Mouse (Mus musculus) heart, embryonic 12.5 days (tissue): ENCODE measurements around the gene Prss29. TPM values are rescaled to one million over a fixed set of nuclear protein-coding genes. Genes with fewer than 3 reads are reported as not detected.

ENCODE experiments used
- ATAC-seq: fragments of 200-750 bp; cut with Nextera tagmentation; 2 replicates; pipeline ENCODE4 v1.8.0; 2017; ENCODE audit warnings: moderate TSS enrichment, moderate library complexity; ENCODE audit not compliant: insufficient number of reproducible peaks, low FRiP score
- H3K27ac ChIP-seq: fragments of 300-500 bp; sonication (generic); 2 replicates; pipeline ENCODE4 v1.5.1; 2016; ENCODE audit warnings: mild to moderate bottlenecking, moderate library complexity; ENCODE audit not compliant: poor library complexity, severe bottlenecking
- H3K27me3 ChIP-seq: fragments of 300-500 bp; sonication (generic); replicated peaks from 2 replicates; pipeline ENCODE4 v1.6.1; 2016; ENCODE audit warnings: mild to moderate bottlenecking, moderate library complexity
- H3K36me3 ChIP-seq: fragments of 300-500 bp; sonication (generic); 2 replicates; pipeline ENCODE4 v1.6.1; 2016; ENCODE audit warnings: mild to moderate bottlenecking, moderate library complexity
- H3K4me1 ChIP-seq: fragments of 300-500 bp; sonication (generic); replicated peaks from 2 replicates; pipeline ENCODE4 v1.6.1; 2016; ENCODE audit warnings: mild to moderate bottlenecking
- H3K4me2 ChIP-seq: fragments of 300-500 bp; sonication (generic); 2 replicates; pipeline ENCODE4 v1.6.1; 2016; ENCODE audit warnings: mild to moderate bottlenecking, moderate library complexity
- H3K4me3 ChIP-seq: fragments of 300-500 bp; sonication (generic); 2 replicates; pipeline ENCODE4 v1.5.1; 2016; ENCODE audit warnings: mild to moderate bottlenecking
- H3K9ac ChIP-seq: fragments of 300-500 bp; sonication (generic); 2 replicates; pipeline ENCODE4 v1.6.1; 2016; ENCODE audit warnings: mild to moderate bottlenecking, moderate library complexity
- H3K9me3 ChIP-seq: fragments of 300-500 bp; sonication (generic); replicated peaks from 2 replicates; pipeline ENCODE4 v1.6.1; 2016; ENCODE audit warnings: mild to moderate bottlenecking, moderate library complexity
- WGBS: fragments of 180-500 bp; shearing (Covaris S2); methylation state at CpG from one replicate; pipeline ENCODE4 v1.1.7; 2016; 5-methylcytosine and 5-hydroxymethylcytosine counted together
- polyA plus RNA-seq: library from polyadenylated mRNA; unstranded; fragments of >200 nt; fragmentation: Nextera tagmentation; extraction: Ambion mirVana; gene quantifications from 2 replicates; pipeline ENCODE4 v1.2.1, GENCODE M21; 2016

Gene Prss29
- polyA plus RNA-seq, 1 experiment from 2014 or later = not detected

DNA sequence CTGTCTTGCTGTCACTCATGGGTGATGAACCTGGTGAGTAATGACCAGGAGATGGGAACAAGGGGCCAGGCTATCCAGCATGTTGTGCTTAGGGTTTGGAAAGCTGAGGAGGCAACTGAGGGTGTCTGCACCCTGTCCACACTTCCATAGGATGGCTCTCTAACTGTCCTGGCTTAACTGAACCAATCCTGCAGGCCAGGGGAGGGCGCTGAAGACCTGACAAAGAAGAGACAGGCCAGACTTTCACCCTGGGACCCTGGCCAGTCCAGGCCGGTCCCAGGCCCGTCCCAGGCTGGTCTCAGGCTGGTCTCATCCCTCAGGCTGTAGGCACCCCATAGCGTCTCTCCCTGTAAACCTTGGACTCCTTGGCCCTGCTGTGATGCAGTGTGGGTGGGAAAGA, 28.0 kb upstream of the Prss29 start:
- H3K4me3 ChIP-seq = no peak overlapping the region
- 0 out of 2 replicates have a peak, but pooled peaks cover 6% of the 10 kb centered on the region for H3K27me3 ChIP-seq
- 33% methylated on average over 4 of the region's 4 CpGs for WGBS
- H3K9me3 ChIP-seq = no peaks in the 10 kb centered on the region
- no peak overlapping the region for H3K9ac ChIP-seq
- H3K36me3 ChIP-seq = no peaks in the 10 kb centered on the region
- no peak overlapping the region for H3K4me2 ChIP-seq
- ATAC-seq = no peak
- no peak overlapping the region for H3K27ac ChIP-seq
- no peaks in the 10 kb centered on the region for H3K4me1 ChIP-seq

GRCm38 (mm10) chr17:25293495-25293894, 25.0 kb upstream of the Prss29 start:
- H3K27ac ChIP-seq = no peak overlapping the region
- H3K9me3 ChIP-seq = no peaks in the 10 kb centered on the region
- no peaks in the 10 kb centered on the region for H3K4me1 ChIP-seq
- peaks cover 21% of the 10 kb centered on the region for H3K27me3 ChIP-seq
- H3K4me2 ChIP-seq = no peak overlapping the region
- H3K4me3 ChIP-seq = no peak overlapping the region
- H3K36me3 ChIP-seq = no peaks in the 10 kb centered on the region
- no peak overlapping the region for H3K9ac ChIP-seq
- WGBS = 45% methylated on average over 5 of the region's 5 CpGs
- ATAC-seq = no peak

DNA sequence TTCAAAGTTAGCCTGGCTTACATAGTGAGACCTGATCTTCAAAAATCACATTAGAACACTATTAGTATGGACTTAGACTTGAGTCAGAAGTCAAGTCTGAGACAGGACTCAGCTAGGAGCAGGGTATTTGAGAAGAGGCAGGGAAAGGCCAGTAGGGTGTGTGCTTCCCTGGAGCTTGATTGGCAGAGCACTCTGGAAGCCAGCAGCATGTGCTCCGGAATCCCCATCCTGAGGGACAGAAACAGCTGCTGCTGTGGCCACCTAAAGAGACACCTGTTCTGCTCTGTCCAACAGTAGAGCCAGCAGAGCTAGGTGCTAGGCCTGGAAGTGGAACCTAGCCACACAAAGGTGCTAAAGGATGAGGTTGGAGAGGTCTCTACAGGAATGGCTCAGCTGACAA, 24.3 kb upstream of the Prss29 start:
- WGBS = 56% methylated on average over 1 of the region's 1 CpGs
- Histone ChIP-seq H3K27me3 (peaks cover 23% of the 10 kb centered on the region), H3K9me3 (no peaks in the 10 kb centered on the region), H3K36me3 (no peaks in the 10 kb centered on the region), H3K27ac (no peak overlapping the region), H3K9ac (no peak overlapping the region), H3K4me1 (no peaks in the 10 kb centered on the region), H3K4me3 (no peak overlapping the region), H3K4me2 (no peak overlapping the region)
- no peak for ATAC-seq

DNA sequence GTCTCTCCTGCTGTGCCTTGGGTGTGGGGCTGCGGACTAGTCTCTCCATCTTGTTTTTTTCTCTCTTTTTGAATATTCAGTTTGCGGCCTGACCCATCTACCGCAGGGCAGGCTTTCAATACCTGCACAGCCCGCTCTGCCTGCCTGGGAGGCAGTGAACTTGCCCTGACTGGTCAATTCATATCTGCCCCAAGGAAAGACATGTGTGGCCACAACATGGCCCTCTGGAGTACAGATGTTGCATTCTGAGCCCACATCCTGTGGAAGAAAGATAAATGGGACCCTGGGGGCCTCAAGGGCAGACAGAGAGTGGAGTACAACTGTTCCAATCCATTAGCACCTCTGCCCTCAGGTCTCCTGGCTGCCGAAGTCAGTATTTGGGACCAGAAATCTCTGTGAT, 20.4 kb upstream of the Prss29 start, which contains the start of gene Prss34:
Gene Prss34 (plus strand): TSS at position 301 of the 400 bp plus-strand sequence.
- no peak within 1 kb of the TSS for H3K4me2 ChIP-seq
- H3K9ac ChIP-seq = no peak within 1 kb of the TSS
- ATAC-seq = no peak
- H3K27me3 ChIP-seq = peaks cover 29% of the 10 kb centered on the region
- H3K4me1 ChIP-seq = no peaks in the 10 kb centered on the region
- no peaks in the 10 kb centered on the region for H3K36me3 ChIP-seq
- no peaks in the 10 kb centered on the region for H3K9me3 ChIP-seq
- 81% methylated on average over 5 of the region's 5 CpGs for WGBS
- no peak within 1 kb of the TSS for H3K4me3 ChIP-seq
- H3K27ac ChIP-seq = no peak within 1 kb of the TSS

DNA sequence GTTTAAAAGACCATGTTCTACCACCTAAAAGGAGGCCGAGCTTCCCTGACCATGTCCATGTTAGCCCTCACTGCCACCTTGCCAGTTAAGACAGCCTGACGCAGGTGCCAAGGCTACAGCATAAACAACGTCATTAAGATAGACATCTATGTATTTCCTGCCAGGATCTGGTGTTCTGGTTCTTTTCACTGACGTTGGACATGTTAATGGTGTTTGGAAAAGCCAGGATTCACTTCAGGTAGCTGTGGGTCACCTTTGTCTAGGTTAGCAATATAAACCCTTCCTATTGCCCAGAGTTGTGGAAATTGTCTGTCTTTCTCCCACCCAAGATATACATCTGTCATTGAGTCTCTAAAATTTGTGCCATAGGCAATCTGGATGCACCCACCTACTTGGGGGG, 10.1 kb upstream of the Prss29 start, which contains the start of gene Prss28:
Gene Prss28 (plus strand): TSS at position 301 of the 400 bp plus-strand sequence.
- H3K27me3 ChIP-seq = peaks cover 10% of the 10 kb centered on the region; the same call in 1 of the 2 replicates
- no peak within 1 kb of the TSS for H3K4me3 ChIP-seq
- no peak within 1 kb of the TSS for H3K27ac ChIP-seq
- no peak within 1 kb of the TSS for H3K4me2 ChIP-seq
- WGBS = 53% methylated on average over 4 of the region's 4 CpGs
- H3K4me1 ChIP-seq = no peaks in the 10 kb centered on the region
- no peak for ATAC-seq
- H3K9me3 ChIP-seq = 0 out of 2 replicates have a peak, but pooled peaks cover 2% of the 10 kb centered on the region
- H3K36me3 ChIP-seq = no peaks in the 10 kb centered on the region
- H3K9ac ChIP-seq = no peak within 1 kb of the TSS

GRCm38 (mm10) chr17:25320819-25321218, 2.4 kb downstream of the Prss29 start:
- no peaks in the 10 kb centered on the region for H3K4me1 ChIP-seq
- H3K27me3 ChIP-seq = peaks cover 36% of the 10 kb centered on the region
- H3K4me3 ChIP-seq = no peak overlapping the region
- no peak overlapping the region for H3K9ac ChIP-seq
- H3K36me3 ChIP-seq = no peaks in the 10 kb centered on the region
- H3K9me3 ChIP-seq = no peaks in the 10 kb centered on the region
- H3K27ac ChIP-seq = no peak overlapping the region
- 89% methylated on average over 8 of the region's 8 CpGs for WGBS
- ATAC-seq = no peak
- no peak overlapping the region for H3K4me2 ChIP-seq

DNA sequence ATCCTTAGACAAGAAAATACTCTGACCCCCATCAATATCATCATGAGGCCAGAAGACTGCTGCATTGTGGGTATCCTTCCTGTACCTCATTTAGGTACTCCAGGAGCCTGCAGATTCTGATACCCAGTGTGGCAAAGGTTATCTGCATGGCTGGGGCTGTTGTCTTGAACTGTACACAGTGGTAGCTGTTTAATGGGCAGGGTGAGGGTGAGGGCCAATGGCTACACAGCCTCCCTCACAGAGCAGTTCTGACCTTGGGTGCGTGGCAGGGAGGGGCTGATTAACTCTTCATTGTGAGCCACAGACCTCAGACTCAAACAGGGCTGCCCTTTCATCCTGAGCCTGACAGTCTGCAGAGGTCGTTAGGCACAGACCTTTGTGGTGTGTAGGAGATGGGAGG, 4.5 kb downstream of the Prss29 start:
- ATAC-seq = no peak
- H3K36me3 ChIP-seq = no peaks in the 10 kb centered on the region
- 17% methylated on average over 2 of the region's 2 CpGs for WGBS

GRCm38 (mm10) chr17:25332321-25332720, 13.9 kb downstream of the Prss29 start:
- Histone ChIP-seq H3K4me3 (no peak overlapping the region), H3K27ac (no peak overlapping the region), H3K9ac (no peak overlapping the region), H3K27me3 (peaks cover 54% of the 10 kb centered on the region), H3K4me1 (no peaks in the 10 kb centered on the region), H3K4me2 (no peak overlapping the region), H3K9me3 (no peaks in the 10 kb centered on the region), H3K36me3 (no peaks in the 10 kb centered on the region)
- 69% methylated on average over 9 of the region's 9 CpGs for WGBS
- ATAC-seq = no peak

More for the DNA sequence above, 4.5 kb downstream of the Prss29 start:
- H3K27ac ChIP-seq = no peak overlapping the region
- no peak overlapping the region for H3K4me3 ChIP-seq
- H3K27me3 ChIP-seq = peaks cover 36% of the 10 kb centered on the region
- no peaks in the 10 kb centered on the region for H3K9me3 ChIP-seq
- H3K4me1 ChIP-seq = no peaks in the 10 kb centered on the region
- H3K9ac ChIP-seq = no peak overlapping the region
- H3K4me2 ChIP-seq = no peak overlapping the region

GRCm38 (mm10) chr17:25333943-25334342, 15.5 kb downstream of the Prss29 start:
- Histone ChIP-seq H3K9ac (no peak overlapping the region), H3K36me3 (no peaks in the 10 kb centered on the region), H3K27me3 (peaks cover 54% of the 10 kb centered on the region), H3K9me3 (0 out of 2 replicates have a peak, but pooled peaks cover 2% of the 10 kb centered on the region), H3K4me1 (no peaks in the 10 kb centered on the region), H3K4me3 (no peak overlapping the region), H3K4me2 (no peak overlapping the region), H3K27ac (no peak overlapping the region)
- 1% methylated on average over 8 of the region's 8 CpGs for WGBS
- ATAC-seq = no peak

GRCm38 (mm10) chr17:25338218-25338617, 19.8 kb downstream of the Prss29 start:
- 0 out of 2 replicates have a peak, but pooled peaks cover 7% of the 10 kb centered on the region for H3K4me1 ChIP-seq

DNA sequence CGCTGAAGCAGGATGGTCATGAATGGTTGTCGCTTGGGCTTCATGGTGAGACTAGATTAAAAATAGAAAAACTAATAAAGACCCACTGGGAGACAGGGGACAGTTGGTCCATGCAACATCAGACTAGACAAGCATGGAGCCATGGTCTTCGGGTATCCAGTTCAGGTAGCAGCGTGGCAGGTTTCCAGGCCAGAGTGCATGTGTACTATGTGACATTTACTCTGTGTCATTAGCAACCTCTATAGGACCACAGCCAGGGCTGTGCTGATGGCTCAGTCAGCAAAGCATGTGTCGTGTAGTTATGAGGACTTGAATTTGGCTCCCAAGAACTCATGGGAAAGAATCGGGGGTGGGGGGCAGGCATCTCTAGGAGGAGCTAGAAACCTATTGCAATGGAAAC, 21.5 kb downstream of the Prss29 start:
- WGBS = 83% methylated on average over 6 of the region's 6 CpGs
- ATAC-seq = no peak
- Histone ChIP-seq H3K9me3 (0 out of 2 replicates have a peak, but pooled peaks cover 4% of the 10 kb centered on the region), H3K27ac (no peak overlapping the region), H3K4me2 (no peak overlapping the region), H3K9ac (no peak overlapping the region), H3K4me1 (0 out of 2 replicates have a peak, but pooled peaks cover 7% of the 10 kb centered on the region), H3K27me3 (peaks cover 5% of the 10 kb centered on the region), H3K4me3 (no peak overlapping the region), H3K36me3 (no peaks in the 10 kb centered on the region)

More at GRCm38 (mm10) chr17:25338218-25338617, 19.8 kb downstream of the Prss29 start:
- H3K4me2 ChIP-seq = no peak overlapping the region
- WGBS = 78% methylated on average over 4 of the region's 4 CpGs
- H3K36me3 ChIP-seq = no peaks in the 10 kb centered on the region
- 0 out of 2 replicates have a peak, but pooled peaks cover 4% of the 10 kb centered on the region for H3K9me3 ChIP-seq
- no peak overlapping the region for H3K4me3 ChIP-seq
- H3K27ac ChIP-seq = no peak overlapping the region
- no peak for ATAC-seq
- H3K27me3 ChIP-seq = peaks cover 18% of the 10 kb centered on the region
- no peak overlapping the region for H3K9ac ChIP-seq

- Histone ChIP-seq H3K4me2 (no peak overlapping the region), H3K9me3 (0 out of 2 replicates have a peak, but pooled peaks cover 4% of the 10 kb centered on the region), H3K27me3 (no peaks in the 10 kb centered on the region; the same call in 1 of the 2 replicates), H3K4me3 (no peak overlapping the region), H3K9ac (no peak overlapping the region), H3K36me3 (no peaks in the 10 kb centered on the region), H3K4me1 (0 out of 2 replicates have a peak, but pooled peaks cover 7% of the 10 kb centered on the region), H3K27ac (no peak overlapping the region)
- no peak for ATAC-seq
- 53% methylated on average over 3 of the region's 3 CpGs for WGBS
Measured at GRCm38 (mm10) chr17:25341490-25341889, 23.0 kb downstream of the Prss29 start.
